Mouse (Mus musculus) hindbrain, embryonic 11.5 days (tissue): ENCODE data around the gene Hoxa9. TPM values are rescaled to one million over a fixed set of nuclear protein-coding genes. Genes with fewer than 3 reads are reported as not detected.

Experiments
- ATAC-seq: fragments of 200-750 bp; cut with Nextera tagmentation; 2 replicates; pipeline ENCODE4 v1.8.0; 2017; ENCODE audit warnings: mild to moderate bottlenecking, moderate TSS enrichment, moderate library complexity; ENCODE audit not compliant: low FRiP score
- DNase-seq: peaks from one replicate; pipeline ENCODE4 v3.0.0-alpha.2; 2015; ENCODE audit warnings: low spot score
- H3K27ac ChIP-seq: fragments of 300-500 bp; sonication (generic); 2 replicates; pipeline ENCODE4 v1.5.1; 2014; ENCODE audit warnings: mild to moderate bottlenecking, low read depth, low read length
- H3K27me3 ChIP-seq: fragments of 300-500 bp; sonication (generic); 2 replicates; pipeline ENCODE4 v1.6.1; 2014; ENCODE audit warnings: mild to moderate bottlenecking, low read length, moderate library complexity, mixed read lengths; ENCODE audit not compliant: control insufficient read depth, insufficient read depth
- H3K36me3 ChIP-seq: fragments of 300-500 bp; sonication (generic); 2 replicates; pipeline ENCODE4 v1.6.1; 2014; ENCODE audit warnings: mild to moderate bottlenecking, low read length, moderate library complexity, mixed read lengths; ENCODE audit not compliant: control insufficient read depth, insufficient read depth
- H3K4me1 ChIP-seq: fragments of 300-500 bp; sonication (generic); replicated peaks from 2 replicates; pipeline ENCODE4 v1.6.1; 2014; ENCODE audit warnings: low read length, mixed read lengths; ENCODE audit not compliant: control insufficient read depth, insufficient read depth
- H3K4me2 ChIP-seq: fragments of 300-500 bp; sonication (generic); replicated peaks from 2 replicates; pipeline ENCODE4 v1.6.1; 2014; ENCODE audit warnings: mild to moderate bottlenecking, low read depth, low read length
- H3K4me3 ChIP-seq: fragments of 300-500 bp; sonication (generic); 2 replicates; pipeline ENCODE4 v1.5.1; 2014; ENCODE audit warnings: low read depth, low read length
- H3K9ac ChIP-seq: fragments of 300-500 bp; sonication (generic); 2 replicates; pipeline ENCODE4 v1.6.1; 2014; ENCODE audit warnings: low read depth, low read length
- H3K9me3 ChIP-seq: fragments of 300-500 bp; sonication (generic); 2 replicates; pipeline ENCODE4 v1.6.1; 2016; ENCODE audit warnings: low read length; ENCODE audit not compliant: control insufficient read depth
- WGBS: fragments of 180-500 bp; shearing (Covaris S2); extraction: QIAGEN DNeasy Blood & Tissue Kit; methylation state at CpG from one replicate; pipeline ENCODE4 v1.1.7; 2014; 5-methylcytosine and 5-hydroxymethylcytosine counted together
- polyA plus RNA-seq: library from polyadenylated mRNA; unstranded; fragments of >200 nt; fragmentation: Nextera tagmentation; extraction: Ambion mirVana; gene quantifications from 2 replicates; pipeline ENCODE4 v1.2.1, GENCODE M21; 2014

Gene Hoxa9
- polyA plus RNA-seq, 1 experiment from 2014 or later = 0.25 TPM

- H3K4me2 ChIP-seq = peak within 1 kb of the TSS; percentile 62
Measured at GRCm38 (mm10) chr6:52190906-52191810, 39.7 kb downstream of the Hoxa9 start, which contains the start of gene Hoxa4. Gene Hoxa4 (minus strand): TSS chr6:52191753.

GRCm38 (mm10) chr6:52190410-52190809, 40.5 kb downstream of the Hoxa9 start:
- under 1% methylated on average over 23 of the region's 23 CpGs for WGBS
- H3K9me3 ChIP-seq = no peaks in the 10 kb centered on the region
- H3K4me2 ChIP-seq = peak overlapping the region; percentile 62
- H3K27ac ChIP-seq = peak overlapping the region; percentile 95
- peaks cover 2% of the 10 kb centered on the region; the same call in 1 of the 2 replicates for H3K4me1 ChIP-seq
- H3K4me3 ChIP-seq = peak overlapping the region; percentile 49
- DNase-seq (peak; percentile 64), ATAC-seq (no peak)
- no peaks in the 10 kb centered on the region for H3K36me3 ChIP-seq
- peaks cover 80% of the 10 kb centered on the region for H3K27me3 ChIP-seq
- peak overlapping the region; percentile 85 for H3K9ac ChIP-seq

More at GRCm38 (mm10) chr6:52190906-52191810, 39.7 kb downstream of the Hoxa9 start, which contains the start of gene Hoxa4:
- peak; percentile 54 for ATAC-seq
- peak; percentile 62 for DNase-seq
- under 1% methylated on average over 58 of the region's 102 CpGs for WGBS
- Histone ChIP-seq H3K4me1 (peaks cover 2% of the 10 kb centered on the region; the same call in 1 of the 2 replicates), H3K4me3 (peak within 1 kb of the TSS; percentile 49), H3K27me3 (peaks cover 75% of the 10 kb centered on the region), H3K9ac (peak within 1 kb of the TSS; percentile 85), H3K36me3 (no peaks in the 10 kb centered on the region), H3K27ac (peak within 1 kb of the TSS; percentile 95), H3K9me3 (no peaks in the 10 kb centered on the region)

- no peak for ATAC-seq
- Histone ChIP-seq H3K4me2 (peak overlapping the region; percentile 62), H3K27ac (peak overlapping the region; percentile 95), H3K9ac (peak overlapping the region; percentile 85), H3K9me3 (no peaks in the 10 kb centered on the region), H3K27me3 (peaks cover 79% of the 10 kb centered on the region), H3K4me3 (peak overlapping the region; percentile 49), H3K36me3 (no peaks in the 10 kb centered on the region), H3K4me1 (peaks cover 2% of the 10 kb centered on the region; the same call in 1 of the 2 replicates)
- 9% methylated on average over 8 of the region's 8 CpGs for WGBS
- DNase-seq = no peak
Measured at GRCm38 (mm10) chr6:52189909-52190308, 41.0 kb downstream of the Hoxa9 start.

- Histone ChIP-seq H3K9ac (peak overlapping the region; percentile 85), H3K9me3 (no peaks in the 10 kb centered on the region), H3K27ac (peak overlapping the region; percentile 95), H3K4me1 (peaks cover 4% of the 10 kb centered on the region), H3K27me3 (peaks cover 79% of the 10 kb centered on the region), H3K4me2 (peak overlapping the region; percentile 62), H3K36me3 (no peaks in the 10 kb centered on the region), H3K4me3 (peak overlapping the region; percentile 49)
- WGBS = 9% methylated on average over 5 of the region's 5 CpGs
- ATAC-seq (no peak), DNase-seq (no peak)
Measured at GRCm38 (mm10) chr6:52189172-52189591, 41.7 kb downstream of the Hoxa9 start.

GRCm38 (mm10) chr6:52186500-52186899, 44.4 kb downstream of the Hoxa9 start:
- H3K4me2 ChIP-seq = no peak overlapping the region
- WGBS = 14% methylated on average over 1 of the region's 1 CpGs
- no peak for ATAC-seq

GRCm38 (mm10) chr6:52185834-52186233, 45.1 kb downstream of the Hoxa9 start:
- Histone ChIP-seq H3K4me3 (no peak overlapping the region; the same call in 1 of the 2 replicates), H3K27me3 (peaks cover 85% of the 10 kb centered on the region), H3K4me1 (peaks cover 2% of the 10 kb centered on the region; the same call in 1 of the 2 replicates), H3K4me2 (peak overlapping the region; percentile 32), H3K27ac (peak overlapping the region; percentile 84; the same call in 1 of the 2 replicates), H3K9me3 (no peaks in the 10 kb centered on the region), H3K36me3 (no peaks in the 10 kb centered on the region), H3K9ac (no peak overlapping the region)
- DNase-seq (no peak), ATAC-seq (no peak)
- 15% methylated on average over 3 of the region's 3 CpGs for WGBS

More at GRCm38 (mm10) chr6:52186500-52186899, 44.4 kb downstream of the Hoxa9 start:
- Histone ChIP-seq H3K27ac (0 out of 2 replicates have a peak overlapping the region, but pooled peaks have one; percentile 54), H3K27me3 (peaks cover 84% of the 10 kb centered on the region), H3K4me3 (no peak overlapping the region), H3K36me3 (no peaks in the 10 kb centered on the region), H3K9ac (no peak overlapping the region), H3K4me1 (peaks cover 4% of the 10 kb centered on the region), H3K9me3 (no peaks in the 10 kb centered on the region)
- DNase-seq = no peak

GRCm38 (mm10) chr6:52185222-52185621, 45.7 kb downstream of the Hoxa9 start:
- H3K4me2 ChIP-seq = peak overlapping the region; percentile 40
- peaks cover 2% of the 10 kb centered on the region; the same call in 1 of the 2 replicates for H3K4me1 ChIP-seq
- H3K9ac ChIP-seq = 0 out of 2 replicates have a peak overlapping the region, but pooled peaks have one; percentile 4
- peak overlapping the region; percentile 84 for H3K27ac ChIP-seq
- peaks cover 87% of the 10 kb centered on the region for H3K27me3 ChIP-seq
- WGBS = under 1% methylated on average over 19 of the region's 19 CpGs
- H3K9me3 ChIP-seq = no peaks in the 10 kb centered on the region
- ATAC-seq (no peak), DNase-seq (no peak)
- H3K4me3 ChIP-seq = no peak overlapping the region; the same call in 1 of the 2 replicates
- H3K36me3 ChIP-seq = no peaks in the 10 kb centered on the region

- Histone ChIP-seq H3K4me2 (peak overlapping the region; percentile 40), H3K4me3 (peak overlapping the region; percentile 12; the same call in 1 of the 2 replicates), H3K36me3 (no peaks in the 10 kb centered on the region), H3K9ac (peak overlapping the region; percentile 44; the same call in 1 of the 2 replicates), H3K9me3 (no peaks in the 10 kb centered on the region), H3K4me1 (peaks cover 2% of the 10 kb centered on the region; the same call in 1 of the 2 replicates), H3K27me3 (peaks cover 86% of the 10 kb centered on the region), H3K27ac (peak overlapping the region; percentile 84)
- no peak for DNase-seq
- ATAC-seq = no peak
- WGBS = 2% methylated on average over 6 of the region's 6 CpGs
Measured at GRCm38 (mm10) chr6:52184668-52185067, 46.2 kb downstream of the Hoxa9 start.
